Mouse (Mus musculus) CD4-positive, CD25-positive, alpha-beta regulatory T cell, adult 2 months (primary cell): ENCODE data around the gene Sh2d1b2.
"Not testable (repeated sequence)": the region's sequence is repeated elsewhere in the genome, so short reads cannot be mapped to it uniquely, and the experiment has no call there.

ENCODE experiments used
- DNase-seq: peaks from one replicate; pipeline ENCODE4 v3.0.0-alpha.2; 2012; ENCODE audit warnings: low read depth, low spot score

Gene Sh2d1b2

DNA sequence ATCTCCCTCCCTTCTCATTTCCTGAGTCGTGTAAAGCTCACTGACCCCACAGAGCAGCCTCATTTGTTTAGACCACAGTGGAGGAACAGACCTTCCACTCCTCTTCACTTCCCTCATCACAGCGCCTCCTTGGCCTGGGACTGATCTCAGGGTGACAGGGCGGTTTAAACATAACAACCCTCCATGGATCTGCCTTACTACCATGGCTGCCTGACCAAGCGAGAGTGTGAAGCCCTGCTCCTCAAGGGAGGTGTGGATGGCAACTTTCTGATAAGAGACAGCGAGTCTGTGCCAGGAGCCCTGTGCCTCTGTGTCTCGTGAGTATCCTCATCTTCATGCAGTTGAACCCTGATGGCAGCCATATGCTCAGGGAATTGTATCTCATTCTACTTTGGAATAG, at the start of gene Sh2d1b2:
TSS of gene Sh2d1b2 (plus strand) at position 62 of the 400 bp plus-strand sequence.
- not testable (repeated sequence) for DNase-seq

- DNase-seq, result no peak
Measured at GRCm38 (mm10) chr1:170185137-170185536, 47.4 kb upstream of the Sh2d1b2 start.

DNA sequence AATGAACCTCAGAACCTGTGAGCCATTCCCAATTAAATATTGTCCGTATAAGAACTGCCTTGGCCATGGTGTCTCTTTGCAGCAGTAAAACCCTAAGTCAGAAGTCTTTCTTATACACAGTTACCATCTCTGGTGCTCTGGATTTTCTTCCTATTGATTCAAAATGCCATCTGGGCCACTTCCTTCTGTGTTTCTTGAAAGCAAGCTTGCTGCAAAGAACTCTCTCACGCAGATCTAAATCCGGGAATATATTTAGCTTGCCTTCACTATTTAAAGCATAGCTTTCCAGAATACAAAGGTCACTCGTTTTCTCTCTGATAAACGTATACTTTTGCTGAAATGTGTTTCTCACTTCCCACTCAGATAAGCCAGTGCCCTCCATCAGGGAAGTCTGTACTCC, 46.0 kb upstream of the Sh2d1b2 start:
- DNase-seq, result no peak

- no peak for DNase-seq
Measured at GRCm38 (mm10) chr1:170188601-170189000, 43.9 kb upstream of the Sh2d1b2 start.

DNA sequence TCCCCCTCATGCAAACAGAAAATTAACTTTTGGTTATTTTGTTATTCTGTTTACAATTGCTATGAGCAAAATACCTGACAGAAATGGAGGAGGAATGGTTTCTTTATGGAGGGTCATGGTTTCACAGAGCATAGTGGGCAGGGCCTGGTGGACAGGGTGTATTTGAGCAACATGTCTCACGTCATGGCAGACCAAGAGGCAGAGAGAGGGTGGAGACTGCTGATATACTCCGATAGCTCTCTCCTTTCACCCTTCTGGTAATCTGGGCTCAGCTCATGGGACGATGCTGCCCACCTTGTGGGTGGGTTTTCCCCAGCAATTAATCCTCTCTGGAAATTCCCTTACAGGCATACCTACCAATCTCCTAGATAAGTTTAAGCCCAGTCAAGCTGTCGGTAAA, 42.3 kb upstream of the Sh2d1b2 start:
- no peak for DNase-seq

DNA sequence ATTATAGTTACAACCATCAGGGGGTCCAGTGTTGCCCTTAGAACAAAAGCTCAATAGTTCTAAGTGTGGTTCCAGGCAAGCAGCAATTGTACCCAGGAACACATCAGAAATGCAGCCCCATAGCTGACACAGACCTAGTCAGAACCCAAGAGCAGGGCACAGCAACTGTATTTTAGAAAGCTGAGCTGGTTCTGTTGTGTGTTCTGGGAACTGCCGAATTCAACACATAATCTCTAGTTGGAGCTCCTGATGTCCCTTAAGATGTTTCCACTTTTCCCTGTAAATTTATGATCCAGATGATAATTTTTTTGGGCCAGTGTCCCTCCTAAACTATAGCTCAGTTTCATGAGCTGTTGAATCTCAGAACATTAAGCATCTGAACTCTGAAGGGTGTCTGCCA, 40.6 kb upstream of the Sh2d1b2 start:
- no peak for DNase-seq

DNA sequence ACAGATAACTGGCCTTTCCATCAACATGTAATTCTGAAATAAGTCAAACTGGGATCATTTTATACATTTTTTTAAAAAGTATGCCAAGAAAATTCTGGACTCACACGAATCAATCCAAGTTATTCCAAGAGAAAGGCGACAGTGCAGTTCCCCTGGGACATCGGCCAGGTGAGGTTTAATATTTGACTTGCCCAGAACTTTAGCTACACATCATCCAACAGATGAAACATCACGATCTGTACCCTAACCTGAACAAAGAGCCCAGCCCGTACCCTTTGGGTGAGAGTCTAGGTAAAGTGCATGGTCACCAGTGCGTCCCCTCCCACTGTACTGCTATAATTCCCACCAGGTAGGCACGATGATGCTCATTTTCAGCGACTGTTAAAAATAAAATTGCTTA, 36.3 kb upstream of the Sh2d1b2 start:
- no peak for DNase-seq

- DNase-seq, result peak; percentile 63
Measured at GRCm38 (mm10) chr1:170200379-170200778, 32.2 kb upstream of the Sh2d1b2 start.

DNA sequence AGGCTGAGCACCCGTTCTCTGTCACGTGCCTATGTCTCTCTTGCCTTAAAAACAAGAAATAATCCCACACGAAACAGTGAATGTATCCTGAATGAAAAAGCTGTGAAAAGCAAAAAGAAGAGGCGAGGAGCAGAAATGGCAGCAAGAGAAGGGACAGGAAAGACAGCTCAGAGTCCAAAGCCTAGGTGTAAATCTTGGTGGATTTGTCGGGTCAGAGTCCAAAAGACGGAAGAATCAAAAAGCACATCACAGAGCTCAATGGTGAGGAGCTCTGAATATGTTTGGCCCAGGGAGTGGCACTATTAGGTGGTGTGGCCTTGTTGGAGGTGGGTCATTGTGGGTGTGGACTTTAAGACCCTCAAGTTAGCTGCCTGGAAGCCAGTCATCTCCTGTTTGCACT, 26.2 kb upstream of the Sh2d1b2 start:
- no peak for DNase-seq

- no peak for DNase-seq
Measured at GRCm38 (mm10) chr1:170213181-170213879, 19.2 kb upstream of the Sh2d1b2 start.

DNA sequence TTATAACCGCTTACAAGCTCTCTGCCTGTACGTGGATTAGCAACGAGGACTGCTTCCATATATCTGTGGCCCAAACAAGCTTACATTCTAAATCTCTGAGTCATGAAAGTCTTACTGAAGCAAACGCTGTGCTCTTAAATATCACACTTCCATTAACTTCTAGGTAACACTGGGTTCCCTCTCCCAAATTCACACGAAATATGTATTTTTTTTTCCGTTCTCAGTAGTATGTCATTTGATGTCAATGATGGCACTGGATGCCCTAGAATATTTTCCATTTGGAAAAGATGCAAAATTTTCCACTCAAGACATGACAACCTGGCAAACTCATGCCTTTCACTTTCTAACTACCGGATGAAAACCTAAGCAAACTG, 18.2 kb upstream of the Sh2d1b2 start:
- no peak for DNase-seq

- DNase-seq, result peak; percentile 91
Measured at GRCm38 (mm10) chr1:170214757-170215522, 17.6 kb upstream of the Sh2d1b2 start, which contains the start of gene Uhmk1. TSS of gene Uhmk1 (minus strand) at chr1:170215397.

DNA sequence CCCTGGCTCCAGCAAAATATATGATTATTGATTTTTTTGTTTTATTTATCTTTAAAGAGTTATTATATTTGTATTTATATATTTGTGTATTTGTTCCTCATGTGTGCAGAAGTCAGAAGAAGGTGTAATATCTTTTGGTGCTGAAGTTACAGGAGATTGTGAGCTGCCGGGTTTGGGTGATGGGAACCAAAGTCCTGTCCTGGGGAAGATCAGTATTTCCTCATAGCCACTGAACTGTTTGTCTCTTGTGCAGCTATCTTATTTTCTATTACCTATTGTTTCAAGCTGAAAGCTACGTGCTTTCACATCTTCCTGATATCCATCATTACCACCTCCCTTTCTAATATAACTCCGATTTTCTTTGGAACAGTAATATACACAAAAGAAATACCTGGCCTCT, 17.0 kb upstream of the Sh2d1b2 start:
- no peak for DNase-seq

GRCm38 (mm10) chr1:170218091-170218884, 14.3 kb upstream of the Sh2d1b2 start:
- peak; percentile 73 for DNase-seq

DNA sequence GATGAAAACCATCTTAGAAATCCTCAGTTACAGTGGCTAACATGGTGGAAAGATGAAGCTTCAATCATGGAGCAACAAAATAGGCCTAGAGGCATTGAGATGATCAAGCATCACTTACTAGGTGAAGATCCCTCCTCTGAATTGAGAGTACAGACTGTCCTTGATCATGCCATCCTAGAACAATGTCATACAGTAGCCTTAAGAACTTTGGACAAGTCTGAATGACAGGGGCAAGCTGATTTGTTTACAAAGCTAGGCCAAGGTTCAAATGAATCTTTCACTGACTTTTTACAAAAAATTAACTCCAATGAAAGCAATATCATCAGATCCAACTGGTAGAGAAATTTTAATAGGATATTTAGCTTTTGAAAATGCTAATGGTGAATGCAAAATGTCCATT, 12.2 kb upstream of the Sh2d1b2 start:
- DNase-seq, result no peak

GRCm38 (mm10) chr1:170223276-170223675, 9.3 kb upstream of the Sh2d1b2 start:
- no peak for DNase-seq

DNA sequence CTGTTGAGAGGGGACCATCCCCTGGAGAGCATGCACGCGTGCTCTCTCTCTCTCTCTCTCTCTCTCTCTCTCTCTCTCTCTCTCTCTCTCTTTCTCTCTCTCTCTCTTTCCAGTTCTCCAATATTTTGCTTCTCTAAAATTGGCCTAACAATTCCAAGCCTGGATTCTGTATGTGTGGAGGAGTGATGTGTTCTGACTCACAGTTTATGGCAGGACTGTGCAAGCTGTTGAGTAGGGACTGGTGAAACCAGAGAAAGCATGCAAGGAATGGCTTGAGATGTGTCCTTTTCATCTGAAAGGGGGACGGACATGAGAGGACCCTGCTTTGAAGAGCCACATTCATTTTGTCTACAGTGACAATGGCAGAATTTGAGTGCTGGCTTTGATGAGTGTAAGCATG, 12.5 kb downstream of the Sh2d1b2 start:
- no peak for DNase-seq

GRCm38 (mm10) chr1:170254893-170255559, 22.5 kb downstream of the Sh2d1b2 start:
- DNase-seq, result no peak

GRCm38 (mm10) chr1:170255560-170255910, 23.0 kb downstream of the Sh2d1b2 start:
- DNase-seq, result peak; percentile 86

DNA sequence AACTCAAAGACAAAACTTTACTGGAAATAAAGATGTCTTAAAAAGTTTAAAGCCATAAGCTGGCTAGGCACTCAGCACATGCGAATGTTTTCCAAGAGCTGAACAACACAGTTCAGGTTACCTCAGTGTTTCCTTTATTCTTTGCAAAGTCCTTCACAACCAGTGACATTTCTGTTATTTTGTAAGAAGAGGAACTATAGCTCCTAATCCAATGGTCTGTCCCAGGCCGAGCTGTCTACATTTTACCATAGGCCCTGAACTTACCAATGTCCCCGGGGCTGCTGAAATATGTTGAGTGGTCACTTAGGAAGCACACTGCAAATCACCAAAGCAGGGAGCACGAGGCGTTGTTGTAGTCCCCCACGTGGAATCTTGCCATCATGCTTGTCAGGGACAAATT, 37.7 kb downstream of the Sh2d1b2 start:
- no peak for DNase-seq

DNA sequence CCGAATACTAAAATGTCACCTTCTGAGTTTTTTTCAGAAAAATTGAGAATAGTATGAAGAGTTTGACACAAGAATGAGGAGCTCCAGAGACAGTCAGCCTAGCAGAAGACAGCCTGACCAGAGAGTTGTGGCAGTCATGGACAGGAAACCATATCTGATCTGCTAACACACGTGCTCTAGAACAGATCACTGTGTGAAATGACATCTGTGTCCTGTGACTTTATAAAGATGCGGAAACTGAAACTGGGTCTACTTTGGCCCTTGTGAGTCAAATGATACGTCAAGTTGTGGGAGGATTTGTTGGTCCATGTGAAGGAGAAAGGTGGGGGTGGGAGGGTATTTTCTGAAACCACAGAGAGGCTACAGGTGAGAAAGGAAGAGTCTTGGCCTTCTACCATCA, 38.1 kb downstream of the Sh2d1b2 start:
- no peak for DNase-seq

GRCm38 (mm10) chr1:170273252-170273651, 40.7 kb downstream of the Sh2d1b2 start:
- no peak for DNase-seq
